Mouse (Mus musculus) embryonic facial prominence, embryonic 13.5 days (tissue): ENCODE data around the gene Gm11011. TPM values are rescaled to one million over a fixed set of nuclear protein-coding genes. Genes with fewer than 3 reads are reported as not detected.

Experiments used
- ATAC-seq: fragments of 200-750 bp; cut with Nextera tagmentation; 2 replicates; pipeline ENCODE4 v1.8.0; 2017; ENCODE audit warnings: low read depth; ENCODE audit not compliant: insufficient number of reproducible peaks, insufficient read depth, low FRiP score, low TSS enrichment
- H3K27ac ChIP-seq: fragments of 300-500 bp; sonication (generic); 2 replicates; pipeline ENCODE4 v1.5.1; 2015; ENCODE audit warnings: moderate library complexity, mild to moderate bottlenecking, inconsistent platforms
- H3K27me3 ChIP-seq: fragments of 300-500 bp; sonication (generic); 2 replicates; pipeline ENCODE4 v1.6.1; 2015; ENCODE audit warnings: mild to moderate bottlenecking, inconsistent platforms
- H3K36me3 ChIP-seq: fragments of 300-500 bp; sonication (generic); 2 replicates; pipeline ENCODE4 v1.6.1; 2015; ENCODE audit warnings: mild to moderate bottlenecking, inconsistent platforms
- H3K4me1 ChIP-seq: fragments of 300-500 bp; sonication (generic); 2 replicates; pipeline ENCODE4 v1.6.1; 2015; ENCODE audit warnings: inconsistent platforms
- H3K4me2 ChIP-seq: fragments of 300-500 bp; sonication (generic); 2 replicates; pipeline ENCODE4 v1.6.1; 2015; ENCODE audit warnings: moderate library complexity, mild to moderate bottlenecking, inconsistent platforms
- H3K4me3 ChIP-seq: fragments of 300-500 bp; sonication (generic); 2 replicates; pipeline ENCODE4 v1.5.1; 2015; ENCODE audit warnings: mild to moderate bottlenecking, inconsistent platforms
- H3K9ac ChIP-seq: fragments of 300-500 bp; sonication (generic); 2 replicates; pipeline ENCODE4 v1.6.1; 2015; ENCODE audit warnings: mild to moderate bottlenecking, inconsistent platforms
- H3K9me3 ChIP-seq: fragments of 300-500 bp; sonication (generic); 2 replicates; pipeline ENCODE4 v1.6.1; 2016; ENCODE audit warnings: inconsistent platforms
- WGBS: fragments of 180-500 bp; shearing (Covaris S2); methylation state at CpG from one replicate; pipeline ENCODE4 v1.1.7; 2015; ENCODE audit warnings: mixed read lengths; 5-methylcytosine and 5-hydroxymethylcytosine counted together
- polyA plus RNA-seq: library from polyadenylated mRNA; unstranded; fragments of >200 nt; fragmentation: Nextera tagmentation; extraction: Ambion mirVana; gene quantifications from 2 replicates; pipeline ENCODE4 v1.2.1, GENCODE M21; 2015

Gene Gm11011
- polyA plus RNA-seq, 1 experiment from 2014 or later: not detected

DNA sequence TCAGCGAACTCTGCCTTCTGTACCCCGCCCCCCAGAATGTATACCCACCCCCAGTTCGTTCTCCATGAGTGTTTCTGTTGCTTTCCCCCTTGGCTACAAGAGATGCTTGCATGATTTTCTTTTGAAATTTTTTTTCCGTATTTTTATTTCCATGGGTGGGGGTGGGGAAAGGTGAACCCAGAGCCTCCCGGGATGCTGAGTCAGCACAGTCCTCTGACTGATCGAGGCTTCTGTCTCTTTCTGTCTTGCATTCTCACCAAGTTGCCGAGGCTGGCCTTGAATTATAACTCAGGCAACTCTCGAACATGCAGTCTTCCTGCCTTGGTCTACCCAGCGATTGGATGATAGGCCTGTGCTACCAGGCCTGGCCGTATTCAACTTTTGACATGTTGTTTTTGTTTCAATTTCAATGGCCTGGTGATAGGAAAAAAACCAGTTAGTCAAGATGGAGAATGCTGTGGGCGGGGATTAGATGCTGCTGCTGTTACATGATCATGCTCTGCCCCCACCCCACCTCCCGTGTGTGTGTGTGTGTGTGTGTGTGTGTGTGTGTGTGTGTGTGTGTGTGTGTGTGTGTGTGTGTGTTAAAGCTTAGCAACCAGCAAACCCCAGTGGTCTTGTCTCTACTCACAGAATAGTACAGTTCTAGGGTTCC is 1.8 kb downstream of the Gm11011 start:
- WGBS: 64% methylated on average over 12 of the region's 12 CpGs
- peak overlapping the region; percentile 28; the same call in 1 of the 2 replicates for H3K4me2 ChIP-seq
- peaks cover 9% of the 10 kb centered on the region; the same call in 1 of the 2 replicates for H3K4me1 ChIP-seq
- H3K27ac ChIP-seq: no peak overlapping the region
- no peaks in the 10 kb centered on the region for H3K36me3 ChIP-seq
- H3K9ac ChIP-seq: no peak overlapping the region
- no peaks in the 10 kb centered on the region for H3K27me3 ChIP-seq
- H3K4me3 ChIP-seq: no peak overlapping the region
- H3K9me3 ChIP-seq: no peaks in the 10 kb centered on the region
- ATAC-seq: no peak

DNA sequence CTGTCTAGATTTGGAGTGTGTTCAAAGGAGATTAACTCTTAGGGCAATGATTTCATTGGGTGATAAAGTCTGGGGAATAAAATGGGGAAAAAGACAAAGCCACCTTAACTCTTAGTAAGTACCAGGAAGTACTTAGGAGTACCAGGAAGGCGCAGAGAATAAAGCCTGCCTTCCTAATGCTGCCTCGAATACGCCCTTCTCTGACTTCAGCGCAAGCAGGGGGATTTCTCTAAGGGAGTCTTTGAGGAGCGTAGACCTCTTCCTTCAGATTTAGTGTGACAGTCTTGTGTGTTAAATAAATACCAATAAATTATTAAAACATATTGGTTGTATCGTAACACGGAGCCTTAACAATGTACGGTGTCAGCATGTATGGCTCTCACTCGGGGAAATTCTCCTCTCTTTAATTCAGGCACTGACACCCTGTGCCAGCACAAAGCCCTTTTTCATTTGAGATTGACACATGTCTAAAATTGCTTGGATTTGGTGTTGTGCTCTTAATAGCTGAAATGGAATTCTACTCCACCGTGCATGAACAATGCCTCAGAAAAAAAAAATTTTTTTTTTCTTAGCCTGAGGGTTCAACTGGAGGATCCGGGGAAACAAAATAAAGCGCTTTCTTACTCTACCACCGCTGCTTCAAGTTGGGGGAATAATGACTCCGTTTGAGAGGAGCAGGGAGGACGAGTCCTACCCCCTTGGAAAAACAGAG is 2.6 kb downstream of the Gm11011 start:
- Histone ChIP-seq H3K9me3 (no peaks in the 10 kb centered on the region), H3K36me3 (no peaks in the 10 kb centered on the region), H3K27me3 (no peaks in the 10 kb centered on the region), H3K27ac (no peak overlapping the region), H3K9ac (no peak overlapping the region), H3K4me1 (peaks cover 9% of the 10 kb centered on the region; the same call in 1 of the 2 replicates), H3K4me3 (no peak overlapping the region), H3K4me2 (peak overlapping the region; percentile 28; the same call in 1 of the 2 replicates)
- 39% methylated on average over 15 of the region's 15 CpGs for WGBS
- no peak for ATAC-seq

DNA sequence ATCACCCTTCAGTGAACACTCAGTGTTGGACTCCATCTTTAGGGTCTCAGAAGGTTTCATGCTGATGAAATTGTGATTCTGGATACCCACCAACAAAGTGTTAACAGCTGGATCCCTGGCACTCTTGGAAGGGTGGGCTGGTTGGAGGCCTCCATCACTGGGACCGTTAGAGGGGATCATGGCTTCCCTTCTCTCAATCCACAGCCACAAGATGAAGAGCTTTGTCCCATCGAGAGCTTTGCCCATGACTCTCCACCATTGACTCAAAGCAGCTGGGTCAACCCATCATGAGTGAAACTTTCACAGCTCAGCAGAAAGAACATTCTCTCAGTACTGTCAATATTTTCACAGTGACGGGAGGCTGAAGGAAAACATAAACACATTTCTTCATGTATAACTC is 4.1 kb downstream of the Gm11011 start:
- Histone ChIP-seq H3K4me1 (peaks cover 9% of the 10 kb centered on the region; the same call in 1 of the 2 replicates), H3K27ac (no peak overlapping the region), H3K36me3 (no peaks in the 10 kb centered on the region), H3K27me3 (no peaks in the 10 kb centered on the region), H3K9me3 (no peaks in the 10 kb centered on the region), H3K4me2 (no peak overlapping the region), H3K4me3 (no peak overlapping the region), H3K9ac (no peak overlapping the region)
- no peak for ATAC-seq
- 65% methylated on average over 3 of the region's 3 CpGs for WGBS

DNA sequence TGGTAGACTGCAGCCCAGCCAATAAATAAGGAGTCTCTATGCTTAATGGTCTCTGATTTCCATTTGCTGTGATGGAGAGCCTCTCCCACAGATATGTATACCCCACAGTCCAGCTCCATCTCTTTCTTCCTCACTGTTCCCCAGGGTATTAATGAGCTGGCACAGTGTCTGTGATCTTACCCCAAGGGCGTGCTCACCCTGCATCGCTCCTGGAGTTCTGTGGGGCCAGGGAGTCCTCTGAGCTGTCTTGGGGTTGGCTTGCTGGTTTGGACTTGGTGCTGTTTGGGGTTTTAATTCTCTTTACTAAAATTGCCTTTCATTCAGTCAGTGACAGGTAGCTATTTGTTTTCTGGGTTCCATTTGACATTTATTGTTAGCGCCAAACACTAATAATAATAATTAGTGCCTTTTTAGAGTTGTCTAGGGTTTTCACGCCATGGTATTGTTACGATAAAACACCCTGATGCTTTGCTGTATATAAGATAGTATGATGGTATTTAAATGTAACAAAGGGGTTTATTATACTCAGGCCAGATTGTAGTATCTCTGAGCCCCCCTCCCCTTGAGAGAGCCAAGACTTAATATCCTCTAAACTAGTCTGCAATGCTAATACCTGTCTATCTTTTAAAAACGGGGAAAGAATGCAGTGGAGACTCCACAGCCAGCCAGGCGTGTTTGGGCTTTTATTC is 9.9 kb downstream of the Gm11011 start:
- Histone ChIP-seq H3K4me2 (no peak overlapping the region), H3K27me3 (no peaks in the 10 kb centered on the region), H3K9me3 (no peaks in the 10 kb centered on the region), H3K36me3 (no peaks in the 10 kb centered on the region), H3K4me1 (no peaks in the 10 kb centered on the region), H3K9ac (no peak overlapping the region), H3K27ac (no peak overlapping the region), H3K4me3 (no peak overlapping the region)
- ATAC-seq: no peak
- WGBS: 68% methylated on average over 7 of the region's 7 CpGs

DNA sequence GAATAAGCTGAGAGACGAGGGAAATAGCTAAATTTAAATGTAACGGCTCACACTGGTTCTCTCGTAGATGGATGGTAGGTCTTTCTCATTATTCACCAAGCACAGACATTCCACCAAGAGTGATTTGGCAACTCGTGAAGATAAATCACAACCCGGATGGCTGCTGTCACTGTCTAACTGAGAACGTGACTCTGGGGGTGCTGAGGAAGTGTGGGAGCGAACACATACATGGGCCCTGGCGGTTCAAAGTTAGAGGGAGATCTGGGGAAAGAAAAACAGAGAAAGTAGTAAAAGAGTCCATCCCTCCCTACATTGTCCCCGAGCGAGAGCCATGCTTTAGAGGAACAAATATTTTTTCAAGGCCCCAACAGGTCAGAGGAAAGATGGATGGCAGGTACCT is 17.5 kb downstream of the Gm11011 start:
- no peak overlapping the region for H3K4me2 ChIP-seq
- no peaks in the 10 kb centered on the region for H3K36me3 ChIP-seq
- H3K4me3 ChIP-seq: no peak overlapping the region
- H3K27me3 ChIP-seq: no peaks in the 10 kb centered on the region
- no peak for ATAC-seq
- no peaks in the 10 kb centered on the region for H3K9me3 ChIP-seq
- H3K9ac ChIP-seq: no peak overlapping the region
- H3K4me1 ChIP-seq: peaks cover 8% of the 10 kb centered on the region
- no peak overlapping the region for H3K27ac ChIP-seq
- 88% methylated on average over 10 of the region's 10 CpGs for WGBS

DNA sequence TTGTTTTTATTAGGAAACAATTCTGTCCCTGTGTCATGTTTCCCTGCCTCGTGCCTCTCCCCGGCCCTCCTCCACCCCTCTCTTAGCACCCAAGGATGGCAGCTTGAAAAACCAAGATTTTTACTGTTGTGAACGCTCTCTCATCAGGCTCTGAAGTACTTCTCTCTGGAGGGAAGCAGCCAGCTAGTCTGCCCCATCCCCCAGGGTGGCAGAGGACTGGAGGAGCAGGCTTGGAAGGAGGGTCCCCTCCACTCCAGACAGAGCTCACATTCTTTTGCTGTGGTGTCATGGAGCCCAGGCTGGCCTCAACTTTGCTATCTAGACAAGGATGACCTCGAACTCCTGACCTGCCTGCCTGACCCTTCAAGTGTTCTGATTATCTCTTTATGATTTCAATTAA is 21.4 kb downstream of the Gm11011 start:
- Histone ChIP-seq H3K36me3 (no peaks in the 10 kb centered on the region), H3K4me3 (no peak overlapping the region), H3K27ac (peak overlapping the region; percentile 44; the same call in 1 of the 2 replicates), H3K4me1 (peaks cover 8% of the 10 kb centered on the region), H3K9ac (no peak overlapping the region), H3K27me3 (no peaks in the 10 kb centered on the region), H3K9me3 (0 out of 2 replicates have a peak, but pooled peaks cover 4% of the 10 kb centered on the region), H3K4me2 (0 out of 2 replicates have a peak overlapping the region, but pooled peaks have one; percentile 2)
- no peak for ATAC-seq
- 35% methylated on average over 4 of the region's 4 CpGs for WGBS

DNA sequence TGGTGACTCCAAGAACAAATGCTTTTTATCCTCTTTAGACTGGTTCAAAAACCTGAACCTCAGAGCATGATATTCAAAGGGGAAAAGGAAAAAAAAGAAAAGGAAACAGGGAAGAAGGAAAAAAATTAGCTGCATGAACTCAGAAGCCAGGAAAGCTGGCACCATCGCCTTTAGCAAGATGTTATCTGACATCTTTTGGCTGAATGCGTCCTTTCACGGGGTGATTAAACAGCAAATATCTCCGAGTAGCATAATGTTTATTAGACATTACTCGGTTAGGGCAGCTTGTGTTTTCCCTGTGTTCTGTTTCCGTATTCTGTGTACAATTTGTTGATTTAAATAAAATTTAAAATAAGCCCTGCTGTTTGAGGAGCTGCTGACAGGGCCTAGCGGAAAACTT is 21.8 kb downstream of the Gm11011 start:
- ATAC-seq: no peak
- H3K4me2 ChIP-seq: 0 out of 2 replicates have a peak overlapping the region, but pooled peaks have one; percentile 2
- H3K27ac ChIP-seq: peak overlapping the region; percentile 44; the same call in 1 of the 2 replicates
- H3K4me1 ChIP-seq: peaks cover 8% of the 10 kb centered on the region
- no peaks in the 10 kb centered on the region for H3K36me3 ChIP-seq
- 0 out of 2 replicates have a peak, but pooled peaks cover 4% of the 10 kb centered on the region for H3K9me3 ChIP-seq
- H3K4me3 ChIP-seq: no peak overlapping the region
- 50% methylated on average over 7 of the region's 7 CpGs for WGBS
- no peak overlapping the region for H3K9ac ChIP-seq
- H3K27me3 ChIP-seq: no peaks in the 10 kb centered on the region

DNA sequence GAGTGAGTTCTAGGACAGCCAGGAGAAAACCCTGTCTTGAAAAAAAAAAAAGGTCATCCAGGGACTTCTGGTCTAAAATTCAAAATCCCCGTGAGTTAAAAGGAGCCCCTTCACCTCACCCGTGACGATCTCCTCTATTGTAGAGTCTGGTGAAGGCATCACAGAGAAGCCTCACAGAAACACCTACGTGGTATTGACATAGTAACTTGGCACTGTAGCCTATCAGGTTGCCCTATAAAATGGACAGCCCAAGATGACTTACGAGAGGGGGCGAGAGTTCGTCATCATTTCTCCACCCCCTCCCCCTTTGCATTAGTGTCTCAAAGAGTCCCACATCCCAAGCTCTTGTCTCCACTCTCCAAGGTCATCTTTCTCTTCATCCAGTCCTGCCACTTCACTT is 41.9 kb downstream of the Gm11011 start:
- no peak overlapping the region for H3K9ac ChIP-seq
- no peaks in the 10 kb centered on the region for H3K9me3 ChIP-seq
- no peak overlapping the region for H3K4me3 ChIP-seq
- no peak for ATAC-seq
- H3K27me3 ChIP-seq: no peaks in the 10 kb centered on the region
- H3K27ac ChIP-seq: no peak overlapping the region
- no peak overlapping the region for H3K4me2 ChIP-seq
- peaks cover 28% of the 10 kb centered on the region for H3K4me1 ChIP-seq
- 90% methylated on average over 7 of the region's 7 CpGs for WGBS
- no peaks in the 10 kb centered on the region for H3K36me3 ChIP-seq

DNA sequence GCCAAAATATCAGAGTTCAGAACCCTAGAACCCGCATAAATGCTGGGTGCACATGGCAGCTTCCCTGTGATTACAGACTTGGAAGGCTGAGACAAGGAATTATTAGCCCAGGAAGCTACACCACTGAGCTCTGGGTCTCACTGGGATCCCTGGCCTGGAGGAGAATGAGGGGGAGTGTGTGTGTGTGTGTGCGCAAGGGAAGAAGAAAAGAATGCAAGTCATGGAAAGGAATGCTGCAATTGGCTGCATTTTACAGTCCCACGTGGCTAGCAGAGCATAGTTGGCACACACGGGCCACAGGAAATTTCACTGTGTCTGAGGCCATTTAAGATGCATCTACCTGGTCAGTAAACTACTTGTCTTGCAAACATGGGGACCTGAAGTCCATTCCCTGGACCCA is 48.6 kb downstream of the Gm11011 start:
- Histone ChIP-seq H3K36me3 (no peaks in the 10 kb centered on the region), H3K4me3 (no peak overlapping the region), H3K9me3 (no peaks in the 10 kb centered on the region), H3K27me3 (no peaks in the 10 kb centered on the region), H3K4me1 (peaks cover 8% of the 10 kb centered on the region; the same call in 1 of the 2 replicates), H3K27ac (no peak overlapping the region), H3K9ac (no peak overlapping the region), H3K4me2 (no peak overlapping the region)
- 56% methylated on average over 4 of the region's 4 CpGs for WGBS
- no peak for ATAC-seq
